Mouse (Mus musculus) ES-E14 (cell line): Measurements from ENCODE around the gene Csnk1g2. TPM values are rescaled to one million over a fixed set of nuclear protein-coding genes. Genes with fewer than 3 reads are reported as not detected.
A peak's percentile ranks its signal among the peaks of the same experiment; 100 is the strongest.

Source experiments
- DNase-seq: peaks from one replicate; pipeline ENCODE4 v3.0.0-alpha.2; 2013; ENCODE audit warnings: low read depth, low spot score
- H3K27ac ChIP-seq: 2 replicates; pipeline ENCODE4 v1.5.1; 2012; ENCODE audit warnings: low read depth, mild to moderate bottlenecking, low read length, moderate library complexity, mixed read lengths; ENCODE audit not compliant: poor library complexity, insufficient read depth, severe bottlenecking
- H3K36me3 ChIP-seq: 2 replicates; pipeline ENCODE4 v1.6.1; 2012; ENCODE audit warnings: mild to moderate bottlenecking, low read length, moderate library complexity, mixed read lengths; ENCODE audit not compliant: control insufficient read depth, poor library complexity, insufficient read depth, severe bottlenecking
- H3K4me1 ChIP-seq, 2 experiments: fragments of 150-350 bp in 1 of 2; sonication (generic) in 1 of 2; 2 replicates each; pipeline ENCODE4 v1.6.1; 2012; ENCODE audit warnings: low read length in 2 of 2, mild to moderate bottlenecking in 1 of 2, mixed read lengths in 1 of 2; ENCODE audit not compliant: control insufficient read depth in 2 of 2, insufficient read depth in 2 of 2, poor library complexity in 1 of 2
- H3K4me3 ChIP-seq, 2 experiments: fragments of 150-350 bp in 1 of 2; sonication (generic) in 1 of 2; 2 replicates each; pipeline ENCODE4 v1.5.1; 2012; ENCODE audit warnings: low read length in 2 of 2, low read depth in 1 of 2, mild to moderate bottlenecking in 1 of 2, mixed read lengths in 1 of 2; ENCODE audit not compliant: insufficient read depth in 1 of 2, poor library complexity in 1 of 2, severe bottlenecking in 1 of 2
- H3K9ac ChIP-seq: 2 replicates; pipeline ENCODE4 v1.6.1; 2012; ENCODE audit warnings: low read depth, mild to moderate bottlenecking, low read length, mixed read lengths; ENCODE audit not compliant: poor library complexity, insufficient read depth, severe bottlenecking
- H3K9me3 ChIP-seq: fragments of 150-350 bp; sonication (generic); 2 replicates; pipeline ENCODE4 v1.6.1; 2012; ENCODE audit warnings: low read depth, mild to moderate bottlenecking, low read length; ENCODE audit not compliant: control insufficient read depth, insufficient read depth
- CHD2 ChIP-seq: IDR thresholded peaks from 2 replicates; pipeline ENCODE4 v1.6.1; 2014; ENCODE audit warnings: mild to moderate bottlenecking, low read depth, low read length, inconsistent platforms
- HCFC1 ChIP-seq: IDR thresholded peaks from 2 replicates; pipeline ENCODE4 v1.6.1; 2012; ENCODE audit warnings: low read length, inconsistent platforms, borderline replicate concordance; ENCODE audit not compliant: insufficient read depth
- MAFK ChIP-seq: IDR thresholded peaks from 2 replicates; pipeline ENCODE4 v1.6.1; 2014; ENCODE audit warnings: mild to moderate bottlenecking, low read depth, low read length, inconsistent platforms; ENCODE audit not compliant: insufficient read depth
- ZC3H11A ChIP-seq: IDR thresholded peaks from 2 replicates; pipeline ENCODE4 v1.6.1; 2012; ENCODE audit warnings: low read depth, mild to moderate bottlenecking, inconsistent platforms, low read length, borderline replicate concordance
- ZNF384 ChIP-seq: IDR thresholded peaks from 2 replicates; pipeline ENCODE4 v1.6.1; 2012; ENCODE audit warnings: low read depth, low read length, inconsistent platforms
- in situ Hi-C, 2 experiments: fragments of 600-800 bp; cut with MboI; formaldehyde crosslinking; loops; one replicate each; pipeline ENCODE4 v1.15.1; 2025; ENCODE audit warnings: low sequenced_read_pairs in 2 of 2, inconsistent platforms in 1 of 2; ENCODE audit not compliant: unreplicated experiment in 2 of 2
- total RNA-seq: library from RNA; depleted of rRNA; stranded (reverse); fragments of 300-350 nt; gene quantifications from 2 replicates; pipeline ENCODE4 v1.2.3, GENCODE M21; 2012

Csnk1g2 gene
- total RNA-seq, 1 experiment = 138 TPM

- in situ Hi-C loops = no loop called here
- peaks cover 2 to 22% of the 10 kb centered on the region in 2 experiments for H3K4me1 ChIP-seq
- no peak for TF ChIP-seq HCFC1
- TF ChIP-seq MAFK = no peak
- no peak for TF ChIP-seq ZC3H11A
- TF ChIP-seq ZNF384 = no peak
- no peak for TF ChIP-seq CHD2
Measured at GRCm38 (mm10) chr10:80655406-80656129, 32.9 kb downstream of the Csnk1g2 start.

GRCm38 (mm10) chr10:80656130-80656862 is 33.7 kb downstream of the Csnk1g2 start:
- TF ChIP-seq ZNF384 = no peak
- TF ChIP-seq CHD2 = no peak
- TF ChIP-seq MAFK = no peak
- TF ChIP-seq ZC3H11A = no peak
- TF ChIP-seq HCFC1 = no peak
- H3K9ac ChIP-seq = peak overlapping the region; percentile 77
- in situ Hi-C loops = no loop called here
- DNase-seq = peak; percentile 100
- H3K9me3 ChIP-seq = no peaks in the 10 kb centered on the region
- peaks cover 2 to 22% of the 10 kb centered on the region in 2 experiments for H3K4me1 ChIP-seq
- H3K4me3 ChIP-seq = peak overlapping the region; percentile 78 to 93
- H3K36me3 ChIP-seq = no peaks in the 10 kb centered on the region; the same call in 1 of the 2 replicates
- H3K27ac ChIP-seq = peak overlapping the region; percentile 83

More at GRCm38 (mm10) chr10:80655406-80656129, 32.9 kb downstream of the Csnk1g2 start:
- Histone ChIP-seq H3K36me3 (no peaks in the 10 kb centered on the region; the same call in 1 of the 2 replicates), H3K4me3 (peak overlapping the region; percentile 78 to 93), H3K9me3 (no peaks in the 10 kb centered on the region), H3K27ac (no peak overlapping the region), H3K9ac (peak overlapping the region; percentile 77)
- no peak for DNase-seq

- in situ Hi-C loops = no loop called here
Measured at GRCm38 (mm10) chr10:80656863-80657623, 34.4 kb downstream of the Csnk1g2 start, which contains the start of gene Btbd2. TSS of gene Btbd2 (minus strand) at chr10:80657071.

GRCm38 (mm10) chr10:80658194-80658840 is 35.7 kb downstream of the Csnk1g2 start:
- Histone ChIP-seq H3K9me3 (no peaks in the 10 kb centered on the region), H3K27ac (no peak overlapping the region), H3K36me3 (no peaks in the 10 kb centered on the region; the same call in 1 of the 2 replicates), H3K9ac (no peak overlapping the region), H3K4me1 (peaks cover 2 to 24% of the 10 kb centered on the region in 2 experiments), H3K4me3 (no peak overlapping the region)
- DNase-seq = no peak
- TF ChIP-seq ZNF384 = no peak
- no peak for TF ChIP-seq ZC3H11A
- TF ChIP-seq CHD2 = no peak
- in situ Hi-C loops = no loop called here

More at GRCm38 (mm10) chr10:80656863-80657623, 34.4 kb downstream of the Csnk1g2 start, which contains the start of gene Btbd2:
- DNase-seq = peak; percentile 62
- peaks cover 2 to 22% of the 10 kb centered on the region in 2 experiments for H3K4me1 ChIP-seq
- TF ChIP-seq ZNF384 (no peak), CHD2 (no peak), ZC3H11A (no peak), HCFC1 (no peak), MAFK (no peak)
- H3K9ac ChIP-seq = peak within 1 kb of the TSS; percentile 77
- H3K36me3 ChIP-seq = no peaks in the 10 kb centered on the region; the same call in 1 of the 2 replicates
- H3K27ac ChIP-seq = peak within 1 kb of the TSS; percentile 83
- H3K9me3 ChIP-seq = no peaks in the 10 kb centered on the region
- H3K4me3 ChIP-seq = peak within 1 kb of the TSS; percentile 78 to 93
